Mouse (Mus musculus) cerebellum, adult 8-10 months (tissue): ENCODE results near the gene Wnt2b.
A peak's percentile ranks its signal among the peaks of the same experiment; 100 is the strongest.

Experiments
- DNase-seq: peaks from one replicate; pipeline ENCODE4 v3.0.0; 2022

The Wnt2b gene

GRCm38 (mm10) chr3:104961066-104962059 is at the start of gene Wnt2b:
Gene Wnt2b, minus strand, starts transcription at chr3:104961921.
- DNase-seq: no peak

- no peak for DNase-seq
Measured at GRCm38 (mm10) chr3:105010681-105011339, 49.1 kb upstream of the Wnt2b start.

GRCm38 (mm10) chr3:105008070-105008469 is 46.3 kb upstream of the Wnt2b start:
- DNase-seq: no peak

GRCm38 (mm10) chr3:105006101-105006500 is 44.4 kb upstream of the Wnt2b start:
- no peak for DNase-seq

GRCm38 (mm10) chr3:105005561-105006065 is 43.9 kb upstream of the Wnt2b start:
- DNase-seq: no peak

- DNase-seq: no peak
Measured at GRCm38 (mm10) chr3:105005011-105005410, 43.3 kb upstream of the Wnt2b start.

GRCm38 (mm10) chr3:105003960-105004463 is 42.3 kb upstream of the Wnt2b start:
- no peak for DNase-seq

- no peak for DNase-seq
Measured at GRCm38 (mm10) chr3:105001374-105001773, 39.7 kb upstream of the Wnt2b start.

- DNase-seq: no peak
Measured at GRCm38 (mm10) chr3:105000561-105000960, 38.8 kb upstream of the Wnt2b start.

GRCm38 (mm10) chr3:104997563-104997962 is 35.8 kb upstream of the Wnt2b start:
- no peak for DNase-seq

GRCm38 (mm10) chr3:104995707-104996106 is 34.0 kb upstream of the Wnt2b start:
- no peak for DNase-seq

- DNase-seq: no peak
Measured at GRCm38 (mm10) chr3:104994415-104994841, 32.7 kb upstream of the Wnt2b start.

GRCm38 (mm10) chr3:104993800-104994199 is 32.1 kb upstream of the Wnt2b start:
- DNase-seq: no peak

GRCm38 (mm10) chr3:104992709-104993388 is 31.1 kb upstream of the Wnt2b start:
- DNase-seq: peak; percentile 86

- DNase-seq: no peak
Measured at GRCm38 (mm10) chr3:104991703-104992102, 30.0 kb upstream of the Wnt2b start.

GRCm38 (mm10) chr3:104987884-104988283 is 26.2 kb upstream of the Wnt2b start:
- DNase-seq: no peak

- no peak for DNase-seq
Measured at GRCm38 (mm10) chr3:104979735-104980134, 18.0 kb upstream of the Wnt2b start.

GRCm38 (mm10) chr3:104967548-104968300 is 6.0 kb upstream of the Wnt2b start:
- peak; percentile 46 for DNase-seq

- no peak for DNase-seq
Measured at GRCm38 (mm10) chr3:104965991-104966554, 4.4 kb upstream of the Wnt2b start.

- DNase-seq: no peak
Measured at GRCm38 (mm10) chr3:104965070-104965855, 3.5 kb upstream of the Wnt2b start.
